Comparison of ENCODE assay signal across 26 mouse cellular contexts in genomic region chr3:136738474-136738873, GRCm38 (mm10).
A peak's percentile ranks its signal among the peaks of the same experiment; 100 is the strongest.
DNase-seq lines count a peak whose midpoint lies in the region; ATAC-seq and TF ChIP-seq lines count a peak whose summit lies in the region.
"Had no signal": no experiment of that assay in that cellular context is flagged by ENCODE, and none has a peak within 500 bp of the region (broad histone marks: within the 10 kb centered on the region; RNA-seq: fewer than 3 reads in every experiment).

No protein-coding gene starts in this region.

- no peak for TF ChIP-seq POLR2A in CH12.LX (IDR thresholded peaks at IDR 0.05; ENCODE audit: low read depth, low read length)

- 0 out of 2 replicates have a peak overlapping the region, but pooled peaks have one; percentile 17 for H3K9ac ChIP-seq in CH12.LX (ENCODE audit: insufficient read depth, low read depth)
- no peak overlapping the region for H3K9ac ChIP-seq in lung, embryonic 15.5 days
- no peak overlapping the region for H3K9ac ChIP-seq in hindbrain, embryonic 16.5 days (ENCODE audit: low read depth, low read length)
- H3K9ac ChIP-seq: forebrain, embryonic 13.5 days; heart, embryonic 12.5 days; heart, embryonic 15.5 days; hindbrain, embryonic 14.5 days had no signal

- WGBS in lung, embryonic 15.5 days = 67% methylated on average over 1 of the region's 1 CpGs
- 81% methylated on average over 1 of the region's 1 CpGs for WGBS in hindbrain, embryonic 16.5 days

- DNase-seq in CH12.LX (ENCODE audit: extremely low read depth) = no peak
- peak; percentile 37 for DNase-seq in lung, postnatal 10 days
- peak; percentile 73 for DNase-seq in lung, postnatal 36 days
- DNase-seq in embryo, embryonic 9.5 days (ENCODE audit: extremely low spot score) = no peak
- no peak for DNase-seq in gastrocnemius, postnatal 4 days (ENCODE audit: low spot score in 2 of 2)
- DNase-seq: adrenal gland, adult 8-10 months; adrenal gland, postnatal 25 days; cerebellum, adult 11-12 months; cerebellum, adult 8-10 months; cerebellum, postnatal 10 days; cerebellum, postnatal 36 days; embryo, embryonic 11 days; gastrocnemius, postnatal 14 days; heart, adult 18-20 months; heart, postnatal 10 days; heart, postnatal 4 days had no signal

- no peak overlapping the region for H3K4me3 ChIP-seq in CH12.LX (replicated peaks in 1 of 3; ENCODE audit: low read depth in 2 of 3, low read length in 2 of 3, poor library complexity in 1 of 3)
- no peak overlapping the region for H3K4me3 ChIP-seq in lung, embryonic 15.5 days
- no peak overlapping the region for H3K4me3 ChIP-seq in hindbrain, embryonic 16.5 days (ENCODE audit: low read length)
- H3K4me3 ChIP-seq: forebrain, embryonic 10.5 days; forebrain, embryonic 13.5 days; heart, embryonic 12.5 days; heart, embryonic 15.5 days had no signal

- in situ Hi-C loops in CH12.LX (cut with MboI; ENCODE audit: low pct_ligation_motif_present, low pct_unique_long_range_greater_than_20kb, low sequenced_read_pairs) = no loop called here

- TF ChIP-seq RAD21 in CH12.LX (IDR thresholded peaks at IDR 0.05; ENCODE audit: low read depth, low read length) = no peak

- TF ChIP-seq CTCF in CH12.LX (conservative IDR thresholded peaks at IDR 0.05 in 1 of 2, IDR thresholded peaks at IDR 0.05 in 1 of 2; ENCODE audit: low read depth in 2 of 2, low read length in 2 of 2) = no peak

- H3K4me1 ChIP-seq in CH12.LX (ENCODE audit: control insufficient read depth in 1 of 2, insufficient read depth in 2 of 2) = peaks cover 37 to 83% of the 10 kb centered on the region in 2 experiments
- H3K4me1 ChIP-seq in lung, embryonic 15.5 days = peaks cover 17% of the 10 kb centered on the region
- H3K4me1 ChIP-seq in hindbrain, embryonic 16.5 days (ENCODE audit: control insufficient read depth, insufficient read depth, low read depth, low read length) = 0 out of 2 replicates have a peak, but pooled peaks cover 5% of the 10 kb centered on the region

- H3K36me3 ChIP-seq in CH12.LX (replicated peaks in 1 of 2; ENCODE audit: control insufficient read depth in 1 of 2, insufficient read depth in 1 of 2, low read length in 1 of 2) = peaks cover 0 to 20% of the 10 kb centered on the region in 2 experiments
- no peaks in the 10 kb centered on the region for H3K36me3 ChIP-seq in lung, embryonic 15.5 days
- H3K36me3 ChIP-seq in hindbrain, embryonic 16.5 days (ENCODE audit: control insufficient read depth, insufficient read depth, low read length) = no peaks in the 10 kb centered on the region
- H3K36me3 ChIP-seq: forebrain, embryonic 10.5 days; heart, embryonic 12.5 days; heart, embryonic 15.5 days had no signal

- TF ChIP-seq EP300 in CH12.LX (IDR thresholded peaks at IDR 0.05; ENCODE audit: low read length) = no peak

- peak overlapping the region; percentile 63 for H3K4me2 ChIP-seq in CH12.LX (ENCODE audit: insufficient read depth, low read depth, poor library complexity, severe bottlenecking)
- peak overlapping the region; percentile 12; the same call in 1 of the 2 replicates for H3K4me2 ChIP-seq in lung, embryonic 15.5 days
- no peak overlapping the region for H3K4me2 ChIP-seq in hindbrain, embryonic 16.5 days (ENCODE audit: low read length)
- H3K4me2 ChIP-seq: forebrain, embryonic 13.5 days; heart, embryonic 12.5 days; heart, embryonic 15.5 days; hindbrain, embryonic 14.5 days had no signal

- no peaks in the 10 kb centered on the region for H3K27me3 ChIP-seq in CH12.LX (replicated peaks)
- H3K27me3 ChIP-seq in lung, embryonic 15.5 days = no peaks in the 10 kb centered on the region
- H3K27me3 ChIP-seq in hindbrain, embryonic 16.5 days (replicated peaks; ENCODE audit: control insufficient read depth, insufficient read depth, low read length) = no peaks in the 10 kb centered on the region
- H3K27me3 ChIP-seq: forebrain, embryonic 13.5 days; heart, embryonic 12.5 days; heart, embryonic 15.5 days had no signal

- no peak overlapping the region for H3K27ac ChIP-seq in CH12.LX (ENCODE audit: insufficient read depth, low read depth)
- H3K27ac ChIP-seq in lung, embryonic 15.5 days = peak overlapping the region; percentile 81
- no peak overlapping the region for H3K27ac ChIP-seq in hindbrain, embryonic 16.5 days (ENCODE audit: low read depth, low read length)
- H3K27ac ChIP-seq: forebrain, embryonic 10.5 days; forebrain, embryonic 13.5 days; heart, embryonic 15.5 days; hindbrain, embryonic 14.5 days had no signal

- H3K79me2 ChIP-seq in CH12.LX (replicated peaks; ENCODE audit: control insufficient read depth, extremely low read depth, insufficient read depth, poor library complexity, severe bottlenecking) = peaks cover 34% of the 10 kb centered on the region

- ATAC-seq in lung, embryonic 15.5 days (ENCODE audit: borderline replicate concordance, extremely low read depth, low FRiP score, low TSS enrichment) = peak; percentile 56; the same call in 1 of the 2 replicates
- ATAC-seq in hindbrain, embryonic 16.5 days = no peak
- ATAC-seq: activated CD4-positive, CD25-positive, alpha-beta regulatory T cell, adult 4 months; CD4-positive, CD25-positive, alpha-beta regulatory T cell, adult 4 months; forebrain, embryonic 13.5 days; forebrain, embryonic 16.5 days had no signal

- dilution Hi-C loops in CH12.LX (cut with MboI; ENCODE audit: extremely low pct_ligation_motif_present, extremely low pct_unique_long_range_greater_than_20kb, low sequenced_read_pairs) = no loop called here

- H3K9me3 ChIP-seq in CH12.LX (replicated peaks; ENCODE audit: low read length) = no peaks in the 10 kb centered on the region
- H3K9me3 ChIP-seq in lung, embryonic 15.5 days = no peaks in the 10 kb centered on the region
- no peaks in the 10 kb centered on the region for H3K9me3 ChIP-seq in hindbrain, embryonic 16.5 days (ENCODE audit: control insufficient read depth, low read length)
- H3K9me3 ChIP-seq: forebrain, embryonic 10.5 days; forebrain, embryonic 13.5 days; heart, embryonic 12.5 days; heart, embryonic 15.5 days had no signal

TF ChIP-seq in CH12.LX, 34 proteins besides CTCF, POLR2A, EP300 and RAD21:
- TF ChIP-seq ELF1 (IDR thresholded peaks at IDR 0.05; ENCODE audit: low read depth, low read length) (no peak), ZNF384 (IDR thresholded peaks at IDR 0.05; ENCODE audit: low read depth, low read length) (peak; percentile 5; the same call in 1 of the 2 replicates), TBP (conservative IDR thresholded peaks at IDR 0.05; ENCODE audit: low read depth, low read length) (0 out of 2 replicates have a peak, but pooled peaks have one; percentile 21)

Comparison
In these comparisons a context has a peak if more than half of its experiments do, and no peak if none do; other contexts are left out.
1. DNase-seq: peak in lung, postnatal 10 days (single experiment) and lung, postnatal 36 days (single experiment); none in CH12.LX (single experiment), embryo, embryonic 9.5 days (single experiment) and gastrocnemius, postnatal 4 days (0 of 2).